19 mouse cellular contexts compared by ENCODE assay signal in the genomic region with DNA sequence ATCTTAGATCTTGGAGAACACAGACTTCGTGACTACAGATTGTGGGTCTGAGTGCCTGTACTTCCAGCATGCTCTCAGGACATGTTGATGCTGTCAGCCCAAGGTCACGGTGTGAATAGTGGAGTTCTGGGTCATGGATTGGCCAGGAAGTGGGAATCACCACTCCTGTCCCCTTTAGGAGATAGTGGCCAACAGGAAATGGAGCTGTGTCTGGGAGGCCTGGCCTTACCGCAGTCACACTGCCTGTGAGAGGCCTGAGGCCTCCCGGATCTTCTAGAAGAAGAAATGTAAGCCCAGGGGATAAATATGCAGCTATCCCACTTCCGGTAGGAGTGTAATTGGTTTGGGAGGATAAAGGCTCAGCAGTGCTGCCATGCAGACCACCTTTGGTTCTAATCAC. TPM values are rescaled to one million over a fixed set of nuclear protein-coding genes. Genes with fewer than 3 reads are reported as not detected.
DNase-seq lines count a peak whose midpoint lies in the region; ATAC-seq and TF ChIP-seq lines count a peak whose summit lies in the region.
"Had no signal": no experiment of that assay in that cellular context is flagged by ENCODE, and none has a peak within 500 bp of the region (broad histone marks: within the 10 kb centered on the region; RNA-seq: fewer than 3 reads in every experiment).

No protein-coding gene starts in this region.

- no peak overlapping the region for H3ac ChIP-seq in myocyte (ENCODE audit: control insufficient read depth, insufficient read length)

- H3K4me1 ChIP-seq in liver, embryonic 13.5 days (replicated peaks) = 0 out of 2 replicates have a peak, but pooled peaks cover 3% of the 10 kb centered on the region
- no peaks in the 10 kb centered on the region for H3K4me1 ChIP-seq in brown adipose tissue, adult 24 weeks (ENCODE audit: control insufficient read depth, insufficient read depth, insufficient read length, low read length)
- H3K4me1 ChIP-seq: embryonic facial prominence, embryonic 10.5 days; embryonic facial prominence, embryonic 12.5 days; forebrain, embryonic 13.5 days; forebrain, embryonic 15.5 days had no signal

- 0 out of 2 replicates have a peak, but pooled peaks have one; percentile 23 for ATAC-seq in liver, embryonic 13.5 days (ENCODE audit: low read depth)
- ATAC-seq: forebrain, embryonic 13.5 days; forebrain, embryonic 15.5 days; forebrain, postnatal 0 days had no signal

- peaks cover 97% of the 10 kb centered on the region for H3K79me2 ChIP-seq in myocyte (ENCODE audit: control insufficient read depth, insufficient read depth)

- no peak for DNase-seq in liver, embryonic 13.5 days
- DNase-seq in liver = no peak
- no peak for DNase-seq in layer of hippocampus, postnatal 36 days
- DNase-seq: adrenal gland, adult 2 months; adrenal gland, postnatal 10 days; adrenal gland, postnatal 25 days; cerebellum, adult 11-12 months; cerebellum, adult 2 months; cerebellum, adult 9-10 months; cerebellum, postnatal 10 days; cerebellum, postnatal 25 days; forebrain, postnatal 0 days had no signal

- no peak for TF ChIP-seq POLR2A in myocyte (IDR thresholded peaks at IDR 0.05; ENCODE audit: insufficient read length, low read depth)

- no peak overlapping the region for H3K9ac ChIP-seq in liver, embryonic 13.5 days
- H3K9ac ChIP-seq: embryonic facial prominence, embryonic 12.5 days; forebrain, embryonic 13.5 days; forebrain, embryonic 15.5 days; forebrain, postnatal 0 days had no signal

- no peaks in the 10 kb centered on the region for H3K9me3 ChIP-seq in liver, embryonic 13.5 days (replicated peaks)
- H3K9me3 ChIP-seq: embryonic facial prominence, embryonic 10.5 days; forebrain, embryonic 13.5 days; forebrain, embryonic 15.5 days had no signal

- H3K27me3 ChIP-seq in liver, embryonic 13.5 days = no peaks in the 10 kb centered on the region
- H3K27me3 ChIP-seq in myocyte (ENCODE audit: control insufficient read depth, insufficient read depth, insufficient read length) = no peaks in the 10 kb centered on the region
- H3K27me3 ChIP-seq: embryonic facial prominence, embryonic 12.5 days; forebrain, embryonic 13.5 days; forebrain, embryonic 15.5 days had no signal

- no peaks in the 10 kb centered on the region for H3K36me3 ChIP-seq in liver, embryonic 13.5 days
- peaks cover 67% of the 10 kb centered on the region for H3K36me3 ChIP-seq in myocyte (ENCODE audit: control insufficient read depth, insufficient read depth)
- H3K36me3 ChIP-seq: embryonic facial prominence, embryonic 10.5 days; embryonic facial prominence, embryonic 12.5 days; forebrain, embryonic 15.5 days had no signal

- H3K27ac ChIP-seq in liver, embryonic 13.5 days = no peak overlapping the region
- H3K27ac ChIP-seq in brown adipose tissue, adult 24 weeks (replicated peaks; ENCODE audit: low read depth, low read length) = peak overlapping the region; percentile 43
- H3K27ac ChIP-seq: embryonic facial prominence, embryonic 10.5 days; embryonic facial prominence, embryonic 12.5 days; forebrain, embryonic 13.5 days; forebrain, embryonic 15.5 days had no signal

- no peak overlapping the region for H3K4me2 ChIP-seq in liver, embryonic 13.5 days
- H3K4me2 ChIP-seq in myocyte (ENCODE audit: low read depth) = no peak overlapping the region
- H3K4me2 ChIP-seq: embryonic facial prominence, embryonic 12.5 days; forebrain, embryonic 13.5 days; forebrain, embryonic 15.5 days had no signal

- no peak overlapping the region for H3K4me3 ChIP-seq in liver, embryonic 13.5 days (replicated peaks)
- no peak overlapping the region for H3K4me3 ChIP-seq in brown adipose tissue, adult 24 weeks (ENCODE audit: insufficient read depth, low read depth, low read length)
- H3K4me3 ChIP-seq in myocyte = no peak overlapping the region
- H3K4me3 ChIP-seq: embryonic facial prominence, embryonic 10.5 days; embryonic facial prominence, embryonic 12.5 days; forebrain, embryonic 13.5 days; forebrain, embryonic 15.5 days had no signal

- WGBS in liver, embryonic 13.5 days (ENCODE audit: insufficient replicate concordance) = 46% methylated on average over 5 of the region's 5 CpGs

TF ChIP-seq in myocyte, 11 proteins besides CTCF, POLR2A, EP300 and RAD21:
- no peak for TF ChIP-seq USF1 (IDR thresholded peaks at IDR 0.05; ENCODE audit: low read depth)
- TF ChIP-seq POLR2AphosphoS2 (IDR thresholded peaks at IDR 0.05; ENCODE audit: insufficient read length, low read depth) = peak; percentile 14

RNA-seq across cellular contexts. Expression of a gene that starts 12.8 kb away (rescaled TPM):
- polyA plus RNA-seq in liver, embryonic 13.5 days (2015; fragmentation: Nextera tagmentation; extraction: Ambion mirVana) = 0.55 and 0.64 TPM in 2 replicates
- 4.6 and 14.3 TPM in 2 replicates for polyA plus RNA-seq in brown adipose tissue, adult 24 weeks (2012; ENCODE audit: insufficient read depth, insufficient read length, missing spikeins)
- polyA plus RNA-seq in myocyte (2012; fragmentation: generic; extraction: Trizol) = 61.8 TPM
- 10 to 100 TPM; 69.1 to 70.3 TPM for total RNA-seq in layer of hippocampus, postnatal 36 days (2021)
- total RNA-seq: MEL had no signal
